Mouse (Mus musculus) lung, embryonic 15.5 days (tissue): ENCODE data around the gene Runx3. TPM values are rescaled to one million over a fixed set of nuclear protein-coding genes. Genes with fewer than 3 reads are reported as not detected.
A peak's percentile ranks its signal among the peaks of the same experiment; 100 is the strongest.
"Not testable (repeated sequence)": the region's sequence is repeated elsewhere in the genome, so short reads cannot be mapped to it uniquely, and the experiment has no call there.

ENCODE experiments used
- ATAC-seq: fragments of 200-750 bp; cut with Nextera tagmentation; 2 replicates; pipeline ENCODE4 v1.8.0; 2017; ENCODE audit warnings: moderate number of reproducible peaks, borderline replicate concordance; ENCODE audit not compliant: low FRiP score, low TSS enrichment; ENCODE audit errors: extremely low read depth
- H3K27ac ChIP-seq: fragments of 300-500 bp; sonication (generic); 2 replicates; pipeline ENCODE4 v1.5.1; 2015; ENCODE audit warnings: moderate library complexity, mild to moderate bottlenecking, inconsistent platforms
- H3K27me3 ChIP-seq: fragments of 300-500 bp; sonication (generic); 2 replicates; pipeline ENCODE4 v1.6.1; 2015; ENCODE audit warnings: inconsistent platforms
- H3K36me3 ChIP-seq: fragments of 300-500 bp; sonication (generic); 2 replicates; pipeline ENCODE4 v1.6.1; 2015; ENCODE audit warnings: inconsistent platforms
- H3K4me1 ChIP-seq: fragments of 300-500 bp; sonication (generic); 2 replicates; pipeline ENCODE4 v1.6.1; 2015; ENCODE audit warnings: inconsistent platforms
- H3K4me2 ChIP-seq: fragments of 300-500 bp; sonication (generic); 2 replicates; pipeline ENCODE4 v1.6.1; 2015; ENCODE audit warnings: inconsistent platforms, mild to moderate bottlenecking, moderate library complexity
- H3K4me3 ChIP-seq: fragments of 300-500 bp; sonication (generic); 2 replicates; pipeline ENCODE4 v1.5.1; 2015; ENCODE audit warnings: mild to moderate bottlenecking, inconsistent platforms
- H3K9ac ChIP-seq: fragments of 300-500 bp; sonication (generic); 2 replicates; pipeline ENCODE4 v1.6.1; 2015; ENCODE audit warnings: inconsistent platforms
- H3K9me3 ChIP-seq: fragments of 300-500 bp; sonication (generic); 2 replicates; pipeline ENCODE4 v1.6.1; 2016; ENCODE audit warnings: inconsistent platforms
- WGBS: fragments of 180-500 bp; shearing (Covaris S2); methylation state at CpG from one replicate; pipeline ENCODE4 v1.1.7; 2015; 5-methylcytosine and 5-hydroxymethylcytosine counted together
- polyA plus RNA-seq: library from polyadenylated mRNA; unstranded; fragments of >200 nt; fragmentation: Nextera tagmentation; extraction: Ambion mirVana; gene quantifications from 2 replicates; pipeline ENCODE4 v1.2.1, GENCODE M21; 2015

The Runx3 gene
- polyA plus RNA-seq, 1 experiment from 2014 or later, result 0.20 TPM

DNA sequence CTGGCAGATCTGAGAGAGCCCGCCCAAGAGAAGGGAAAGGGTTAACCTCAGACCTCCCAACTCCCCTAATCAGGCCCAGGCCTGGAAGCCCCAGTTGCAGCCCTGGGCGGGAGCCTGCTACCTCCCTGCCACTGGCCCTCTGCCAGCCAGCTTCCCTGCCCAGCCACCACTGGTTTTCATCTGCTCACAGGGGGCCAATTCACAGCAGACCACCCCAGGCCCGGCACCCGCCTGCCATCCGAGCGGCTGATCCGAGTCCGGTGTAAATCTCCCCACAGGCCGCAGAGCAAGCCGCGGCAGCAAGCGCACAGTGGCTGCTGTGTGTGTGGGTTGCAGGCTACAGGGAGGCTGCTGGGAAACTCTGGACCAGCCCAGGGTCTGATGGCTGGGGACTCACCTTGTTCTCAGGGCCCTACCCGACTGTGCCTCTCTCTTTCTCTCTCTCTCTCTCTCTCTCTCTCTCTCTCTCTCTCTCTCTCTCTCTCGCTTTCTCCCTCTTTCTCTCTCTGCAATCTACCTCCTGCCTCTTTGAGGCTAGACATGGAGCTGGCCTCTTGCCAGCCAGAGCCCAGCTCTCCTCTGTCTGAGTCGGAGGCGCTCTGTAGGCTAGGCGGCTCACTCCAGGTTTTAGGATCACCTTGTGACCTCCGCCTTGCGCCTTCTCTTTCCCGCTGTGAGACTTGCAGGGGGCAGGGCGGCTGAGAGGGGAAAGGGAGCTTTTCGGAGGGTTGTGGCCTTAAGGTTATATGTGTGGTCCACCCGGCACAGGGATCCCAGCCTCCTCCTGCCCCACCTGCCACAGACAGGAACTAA lies 46.2 kb downstream of the Runx3 start:
- WGBS, result 6% methylated on average over 23 of the region's 23 CpGs
- Histone ChIP-seq H3K27me3 (peaks cover 74% of the 10 kb centered on the region), H3K36me3 (no peaks in the 10 kb centered on the region), H3K9ac (peak overlapping the region; percentile 22; the same call in 1 of the 2 replicates), H3K4me1 (peaks cover 21% of the 10 kb centered on the region), H3K27ac (no peak overlapping the region), H3K4me3 (no peak overlapping the region), H3K4me2 (peak overlapping the region; percentile 36), H3K9me3 (no peaks in the 10 kb centered on the region)
- ATAC-seq, result no peak

GRCm38 (mm10) chr4:135167816-135168527 lies 47.5 kb downstream of the Runx3 start:
- Histone ChIP-seq H3K36me3 (no peaks in the 10 kb centered on the region), H3K4me3 (no peak overlapping the region), H3K27me3 (peaks cover 74% of the 10 kb centered on the region), H3K9ac (no peak overlapping the region), H3K4me1 (peaks cover 21% of the 10 kb centered on the region), H3K9me3 (no peaks in the 10 kb centered on the region), H3K27ac (no peak overlapping the region), H3K4me2 (no peak overlapping the region)
- WGBS, result 62% methylated on average over 7 of the region's 7 CpGs
- no peak for ATAC-seq

- no peak overlapping the region for H3K4me2 ChIP-seq
- no peaks in the 10 kb centered on the region for H3K36me3 ChIP-seq
- no peaks in the 10 kb centered on the region for H3K9me3 ChIP-seq
- peaks cover 21% of the 10 kb centered on the region for H3K4me1 ChIP-seq
- WGBS, result 74% methylated on average over 10 of the region's 10 CpGs
- H3K9ac ChIP-seq, result no peak overlapping the region
- H3K27me3 ChIP-seq, result peaks cover 71% of the 10 kb centered on the region
- ATAC-seq, result no peak
- no peak overlapping the region for H3K27ac ChIP-seq
- no peak overlapping the region for H3K4me3 ChIP-seq
Measured at GRCm38 (mm10) chr4:135169096-135169495, 48.6 kb downstream of the Runx3 start.

GRCm38 (mm10) chr4:135169501-135169900 lies 49.0 kb downstream of the Runx3 start:
- Histone ChIP-seq H3K4me2 (no peak overlapping the region), H3K9me3 (no peaks in the 10 kb centered on the region), H3K4me3 (no peak overlapping the region), H3K9ac (no peak overlapping the region), H3K27me3 (peaks cover 71% of the 10 kb centered on the region), H3K4me1 (peaks cover 21% of the 10 kb centered on the region), H3K27ac (no peak overlapping the region), H3K36me3 (no peaks in the 10 kb centered on the region)
- ATAC-seq, result no peak
- WGBS, result 51% methylated on average over 4 of the region's 4 CpGs

DNA sequence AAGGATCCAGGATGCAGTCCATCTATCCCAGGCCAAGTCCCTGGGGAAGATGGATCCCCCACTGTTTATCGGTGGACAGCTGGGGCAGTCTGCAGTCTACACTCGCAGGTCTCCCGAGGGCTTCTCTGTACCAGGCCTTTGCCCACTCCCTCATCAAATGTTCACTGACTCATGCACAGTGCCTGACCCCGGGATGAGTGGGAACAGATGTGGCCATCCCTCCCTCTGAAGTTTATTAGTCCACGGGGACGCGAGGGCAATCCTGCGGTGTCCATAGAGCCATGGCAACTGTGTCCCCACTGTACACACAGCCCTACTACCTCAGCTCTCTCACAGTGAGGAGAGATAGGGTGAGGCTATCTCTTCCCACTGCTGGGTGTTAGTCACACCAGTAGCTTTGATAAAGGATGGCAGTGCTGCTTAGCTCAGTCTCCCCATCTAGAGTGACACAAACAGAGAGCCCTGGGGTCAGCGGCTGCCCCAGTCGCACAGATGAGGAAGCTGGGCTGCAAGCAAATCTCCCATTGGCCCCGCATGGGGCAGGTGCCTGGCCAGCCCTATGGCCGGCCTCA lies 50.9 kb downstream of the Runx3 start:
- Histone ChIP-seq H3K4me3 (no peak overlapping the region), H3K36me3 (no peaks in the 10 kb centered on the region), H3K9me3 (no peaks in the 10 kb centered on the region), H3K27ac (no peak overlapping the region), H3K27me3 (peaks cover 68% of the 10 kb centered on the region), H3K9ac (no peak overlapping the region), H3K4me1 (peaks cover 28% of the 10 kb centered on the region), H3K4me2 (no peak overlapping the region)
- no peak for ATAC-seq
- WGBS, result 63% methylated on average over 12 of the region's 12 CpGs

DNA sequence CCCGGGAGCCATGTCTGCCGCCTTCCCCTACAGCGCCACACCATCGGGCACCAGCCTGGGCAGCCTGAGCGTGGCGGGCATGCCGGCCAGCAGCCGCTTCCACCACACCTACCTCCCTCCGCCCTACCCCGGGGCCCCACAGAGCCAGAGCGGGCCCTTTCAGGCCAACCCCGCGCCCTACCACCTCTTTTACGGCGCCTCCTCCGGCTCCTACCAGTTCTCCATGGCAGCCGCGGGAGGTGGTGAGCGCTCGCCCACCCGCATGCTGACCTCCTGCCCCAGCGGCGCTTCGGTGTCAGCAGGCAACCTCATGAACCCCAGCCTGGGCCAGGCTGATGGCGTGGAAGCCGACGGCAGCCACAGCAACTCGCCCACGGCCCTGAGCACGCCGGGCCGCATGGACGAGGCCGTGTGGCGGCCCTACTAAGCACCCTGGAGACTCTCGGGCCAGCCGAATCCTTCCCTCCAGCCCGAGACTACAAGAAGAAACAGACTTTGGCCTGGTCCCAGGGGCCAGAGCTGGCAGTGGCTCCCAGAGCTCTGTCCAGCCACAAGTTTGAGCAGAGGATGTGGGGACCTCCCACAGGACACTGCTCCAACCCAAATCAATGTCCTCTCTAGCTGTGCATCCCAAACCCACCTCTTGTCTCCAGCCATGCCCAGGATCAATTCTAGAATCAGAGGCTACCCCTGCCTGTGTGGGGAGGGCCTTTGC lies 55.1 kb downstream of the Runx3 start:
- Histone ChIP-seq H3K9me3 (no peaks in the 10 kb centered on the region), H3K4me2 (peak overlapping the region; percentile 66), H3K4me3 (peak overlapping the region; percentile 26), H3K27ac (peak overlapping the region; percentile 13; the same call in 1 of the 2 replicates), H3K9ac (peak overlapping the region; percentile 20; the same call in 1 of the 2 replicates), H3K36me3 (no peaks in the 10 kb centered on the region), H3K4me1 (peaks cover 12% of the 10 kb centered on the region), H3K27me3 (peaks cover 37% of the 10 kb centered on the region)
- WGBS, result 9% methylated on average over 38 of the region's 38 CpGs
- peak; percentile 43; the same call in 1 of the 2 replicates for ATAC-seq

DNA sequence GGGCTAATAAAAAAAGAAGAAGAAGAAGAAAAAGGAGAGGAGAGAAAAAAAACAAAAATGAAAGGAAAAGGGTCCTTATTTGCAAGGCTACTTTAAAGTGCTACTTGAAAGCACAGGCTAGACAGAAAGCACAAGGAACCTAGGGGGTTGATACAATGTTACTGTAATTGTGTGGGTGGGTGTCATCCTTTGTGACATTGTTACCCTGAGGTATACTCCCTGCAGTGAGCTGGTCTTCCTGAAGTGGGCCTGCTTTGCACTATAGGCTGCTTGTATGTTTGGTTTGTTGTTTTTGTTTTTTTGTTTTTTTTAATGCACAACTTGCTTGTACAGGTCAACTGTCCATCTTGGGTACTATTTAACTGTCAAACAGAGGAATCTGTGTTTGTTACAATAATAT lies 57.1 kb downstream of the Runx3 start:
- ATAC-seq, result no peak
- Histone ChIP-seq H3K4me3 (no peak overlapping the region), H3K27me3 (peaks cover 29% of the 10 kb centered on the region), H3K27ac (no peak overlapping the region), H3K9me3 (no peaks in the 10 kb centered on the region), H3K4me1 (peaks cover 12% of the 10 kb centered on the region), H3K4me2 (no peak overlapping the region), H3K9ac (no peak overlapping the region), H3K36me3 (no peaks in the 10 kb centered on the region)

DNA sequence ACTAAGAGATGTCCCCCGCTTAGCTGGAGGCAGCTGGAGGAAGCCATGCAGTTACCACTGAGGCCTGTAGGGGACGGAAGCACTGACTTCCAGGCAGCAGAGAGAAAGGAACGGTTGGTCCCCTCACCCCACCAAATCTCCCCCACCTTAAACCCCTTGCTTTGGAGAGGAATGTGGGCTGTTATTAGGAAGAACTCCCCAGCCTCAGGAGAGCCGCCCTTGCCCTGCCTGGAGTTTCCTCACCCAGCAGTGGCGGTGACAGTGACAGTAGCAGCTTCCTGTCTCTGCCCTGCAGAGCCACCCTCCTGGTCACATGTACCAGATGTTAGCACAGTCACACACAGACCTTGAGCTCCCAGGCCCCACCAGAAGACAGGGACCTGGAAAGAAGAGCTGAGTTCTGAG lies 58.6 kb downstream of the Runx3 start:
- Histone ChIP-seq H3K9ac (no peak overlapping the region), H3K27ac (no peak overlapping the region), H3K36me3 (no peaks in the 10 kb centered on the region), H3K27me3 (peaks cover 24% of the 10 kb centered on the region), H3K4me1 (peaks cover 12% of the 10 kb centered on the region), H3K4me3 (no peak overlapping the region), H3K4me2 (no peak overlapping the region), H3K9me3 (no peaks in the 10 kb centered on the region)
- 19% methylated on average over 5 of the region's 5 CpGs for WGBS
- ATAC-seq, result no peak

- H3K4me2 ChIP-seq, result no peak overlapping the region
- ATAC-seq, result no peak
- no peaks in the 10 kb centered on the region for H3K36me3 ChIP-seq
- H3K27me3 ChIP-seq, result peaks cover 5% of the 10 kb centered on the region; the same call in 1 of the 2 replicates
- no peak overlapping the region for H3K27ac ChIP-seq
- H3K9ac ChIP-seq, result no peak overlapping the region
- no peaks in the 10 kb centered on the region for H3K9me3 ChIP-seq
- H3K4me3 ChIP-seq, result no peak overlapping the region
- WGBS, result 84% methylated on average over 4 of the region's 4 CpGs
- no peaks in the 10 kb centered on the region for H3K4me1 ChIP-seq
Measured at GRCm38 (mm10) chr4:135181819-135182218, 61.4 kb downstream of the Runx3 start.

DNA sequence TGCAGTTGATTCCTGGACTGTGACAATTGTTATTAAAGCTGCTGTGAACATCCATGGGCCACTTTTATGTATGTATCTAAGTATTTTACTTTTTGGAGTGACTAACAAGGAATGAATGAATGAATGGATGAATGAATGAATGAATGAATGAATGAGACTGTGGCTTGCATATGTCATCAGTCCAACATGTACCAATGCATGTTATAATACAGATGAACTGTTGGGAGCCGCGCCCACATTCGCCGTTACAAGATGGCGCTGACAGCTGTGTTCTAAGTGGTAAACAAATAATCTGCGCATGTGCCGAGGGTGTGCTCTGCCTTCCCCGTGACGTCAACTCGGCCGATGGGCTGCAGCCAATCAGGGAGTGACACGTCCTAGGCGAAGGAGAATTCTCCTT lies 63.8 kb downstream of the Runx3 start:
- H3K4me3 ChIP-seq, result not testable (repeated sequence)
- WGBS, result 95% methylated on average over 7 of the region's 13 CpGs

DNA sequence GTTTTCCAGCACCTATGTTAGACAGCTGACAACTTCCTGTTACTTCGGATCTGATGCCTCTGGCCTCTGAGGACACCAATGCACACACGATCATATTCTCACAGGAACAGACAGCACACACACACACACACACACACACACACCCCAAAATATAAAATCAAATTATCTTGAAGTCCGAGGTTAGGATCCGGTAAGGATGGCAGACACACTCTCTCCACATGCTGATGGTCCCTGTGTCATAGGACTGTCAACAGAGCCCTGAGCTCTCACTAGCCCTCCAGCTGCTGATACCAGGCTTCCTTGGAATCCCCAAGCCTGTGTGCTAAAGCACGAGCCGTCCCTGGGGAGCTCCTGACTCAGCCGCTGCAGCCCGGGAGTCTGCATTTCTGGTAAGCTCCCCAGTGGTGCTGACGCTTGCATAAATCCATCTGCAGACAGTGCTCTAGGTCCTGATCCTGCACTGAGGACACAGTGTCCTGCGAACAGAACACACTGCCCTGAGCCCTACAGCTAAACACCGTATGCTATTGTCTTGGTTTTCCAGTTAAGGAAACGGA lies 69.1 kb downstream of the Runx3 start:
- 0 out of 2 replicates have a peak, but pooled peaks have one; percentile 23 for ATAC-seq
- no peaks in the 10 kb centered on the region for H3K9me3 ChIP-seq
- H3K36me3 ChIP-seq, result no peaks in the 10 kb centered on the region
- H3K27ac ChIP-seq, result no peak overlapping the region
- H3K9ac ChIP-seq, result no peak overlapping the region
- 70% methylated on average over 12 of the region's 12 CpGs for WGBS
- no peak overlapping the region for H3K4me3 ChIP-seq
- no peaks in the 10 kb centered on the region for H3K27me3 ChIP-seq
- no peaks in the 10 kb centered on the region for H3K4me1 ChIP-seq
- no peak overlapping the region for H3K4me2 ChIP-seq

More for the DNA sequence above, 63.8 kb downstream of the Runx3 start:
- not testable (repeated sequence) for H3K27ac ChIP-seq, H3K9ac ChIP-seq, H3K36me3 ChIP-seq, H3K9me3 ChIP-seq, H3K4me1 ChIP-seq, H3K27me3 ChIP-seq, ATAC-seq, H3K4me2 ChIP-seq
